Mouse (Mus musculus) E14TG2a.4 (cell line): ENCODE measurements around the gene Npr1.

Experiments used
- H3K27me3 ChIP-seq: 2 replicates; pipeline ENCODE4 v1.6.1; 2014; ENCODE audit warnings: low read length, control low read depth; ENCODE audit not compliant: insufficient read depth
- H3K36me3 ChIP-seq: 2 replicates; pipeline ENCODE4 v1.6.1; 2014; ENCODE audit warnings: low read length, control low read depth; ENCODE audit not compliant: insufficient read depth
- H3K4me1 ChIP-seq: replicated peaks from 2 replicates; pipeline ENCODE4 v1.6.1; 2014; ENCODE audit warnings: low read depth, low read length, control low read depth
- H3K4me3 ChIP-seq: replicated peaks from 2 replicates; pipeline ENCODE4 v1.5.1; 2014; ENCODE audit warnings: mild to moderate bottlenecking, low read length
- H3K9me3 ChIP-seq: 2 replicates; pipeline ENCODE4 v1.6.1; 2014; ENCODE audit warnings: low read length, control low read depth
- CTCF ChIP-seq: conservative IDR thresholded peaks from 2 replicates; pipeline ENCODE4 v1.5.1; 2014; ENCODE audit warnings: low read length
- NANOG ChIP-seq: IDR thresholded peaks from 2 replicates; pipeline ENCODE4 v1.6.1; 2014; ENCODE audit warnings: borderline replicate concordance, low read length, mixed read lengths
- POU5F1 ChIP-seq: IDR thresholded peaks from 2 replicates; pipeline ENCODE4 v1.6.1; 2014; ENCODE audit warnings: low read length, borderline replicate concordance

Gene Npr1

GRCm38 (mm10) chr3:90491350-90491749 lies 25.7 kb upstream of the Npr1 start:
- Histone ChIP-seq H3K27me3 (no peaks in the 10 kb centered on the region), H3K4me1 (peaks cover 29% of the 10 kb centered on the region), H3K4me3 (no peak overlapping the region), H3K9me3 (no peaks in the 10 kb centered on the region), H3K36me3 (peaks cover 58% of the 10 kb centered on the region)
- TF ChIP-seq CTCF (peak; percentile 1; the same call in 1 of the 2 replicates), NANOG (no peak)

GRCm38 (mm10) chr3:90490696-90491256 lies 25.1 kb upstream of the Npr1 start, which contains the start of gene Snapin:
TSS of gene Snapin (minus strand) at chr3:90491033.
- H3K4me1 ChIP-seq: peaks cover 29% of the 10 kb centered on the region
- peaks cover 58% of the 10 kb centered on the region for H3K36me3 ChIP-seq
- no peaks in the 10 kb centered on the region for H3K9me3 ChIP-seq
- H3K4me3 ChIP-seq: peak within 1 kb of the TSS; percentile 91
- no peak for TF ChIP-seq POU5F1
- TF ChIP-seq CTCF: peak; percentile 32
- TF ChIP-seq NANOG: no peak
- no peaks in the 10 kb centered on the region for H3K27me3 ChIP-seq

DNA sequence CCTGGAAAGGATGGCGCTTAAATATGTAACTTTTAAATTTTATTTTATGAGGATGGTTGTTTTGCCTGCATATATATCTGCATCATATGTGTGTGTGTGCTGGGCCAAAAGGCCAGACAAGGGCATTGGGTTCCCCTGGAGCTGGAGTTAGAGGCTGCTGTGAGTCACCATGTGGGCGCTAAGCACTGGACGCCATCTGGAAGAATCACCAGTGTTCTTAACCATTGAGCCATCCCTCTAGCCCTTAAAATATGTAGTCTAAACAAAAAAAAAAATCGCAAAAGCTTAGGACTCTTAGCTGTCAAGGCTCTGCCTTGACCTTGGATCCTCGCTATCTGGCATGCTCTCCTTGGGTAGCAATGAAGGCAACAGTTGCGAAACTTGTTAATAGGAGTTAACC lies 22.9 kb upstream of the Npr1 start:
- Histone ChIP-seq H3K9me3 (no peaks in the 10 kb centered on the region), H3K4me3 (no peak overlapping the region), H3K27me3 (no peaks in the 10 kb centered on the region), H3K4me1 (peaks cover 20% of the 10 kb centered on the region), H3K36me3 (peaks cover 64% of the 10 kb centered on the region)
- TF ChIP-seq NANOG (no peak), CTCF (no peak), POU5F1 (no peak)

- peaks cover 20% of the 10 kb centered on the region for H3K4me1 ChIP-seq
- TF ChIP-seq NANOG (no peak), CTCF (no peak), POU5F1 (no peak)
- peaks cover 80% of the 10 kb centered on the region for H3K36me3 ChIP-seq
- no peaks in the 10 kb centered on the region for H3K27me3 ChIP-seq
- H3K4me3 ChIP-seq: no peak overlapping the region
- no peaks in the 10 kb centered on the region for H3K9me3 ChIP-seq
Observed at GRCm38 (mm10) chr3:90486998-90487397, 21.3 kb upstream of the Npr1 start.

DNA sequence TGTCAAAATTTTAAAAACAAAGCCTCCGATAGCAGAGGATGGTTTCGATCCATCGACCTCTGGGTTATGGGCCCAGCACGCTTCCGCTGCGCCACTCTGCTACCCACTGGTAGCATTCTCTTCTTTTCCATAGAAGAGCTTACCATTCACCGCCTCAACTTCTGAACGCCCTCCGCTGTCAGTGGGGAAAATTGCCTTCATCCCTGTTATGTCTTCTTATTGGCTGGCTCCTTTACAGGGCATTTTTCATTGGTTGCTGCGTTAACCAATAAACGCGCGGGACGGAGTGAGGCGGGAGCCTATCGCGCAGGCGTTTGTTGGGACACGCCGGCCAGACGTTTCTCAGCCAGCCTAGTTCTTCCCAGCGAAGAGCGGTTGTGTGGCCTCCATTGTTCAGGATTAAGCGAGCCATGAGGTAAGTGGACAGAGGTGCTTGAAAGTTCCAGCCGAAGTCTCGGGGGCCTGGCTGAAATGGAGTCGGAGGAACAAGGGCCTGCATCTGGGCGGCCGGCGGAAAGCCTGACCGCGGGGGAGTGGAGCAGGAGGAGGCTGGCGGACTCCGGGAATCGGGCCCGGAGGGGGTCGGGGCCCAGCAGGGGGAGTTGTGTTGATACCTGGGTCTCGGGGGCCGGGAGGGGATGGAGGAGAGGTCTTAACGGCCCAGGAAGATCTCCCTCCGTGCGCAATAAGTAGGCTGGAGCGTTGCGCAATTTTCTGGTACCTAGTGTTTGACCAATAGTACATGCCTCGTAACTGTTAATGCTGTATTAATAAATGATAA lies 10.4 kb upstream of the Npr1 start, which contains the start of gene Ilf2:
Gene Ilf2, plus strand, starts transcription at position 296 of the 781 bp plus-strand sequence.
- Histone ChIP-seq H3K4me3 (peak within 1 kb of the TSS; percentile 95), H3K4me1 (peaks cover 29% of the 10 kb centered on the region), H3K9me3 (no peaks in the 10 kb centered on the region), H3K27me3 (no peaks in the 10 kb centered on the region), H3K36me3 (peaks cover 40% of the 10 kb centered on the region)
- TF ChIP-seq NANOG: no peak
- no peak for TF ChIP-seq POU5F1
- TF ChIP-seq CTCF: no peak

- H3K9me3 ChIP-seq: no peaks in the 10 kb centered on the region
- no peaks in the 10 kb centered on the region for H3K27me3 ChIP-seq
- no peak for TF ChIP-seq CTCF
- no peak for TF ChIP-seq NANOG
- TF ChIP-seq POU5F1: no peak
- H3K4me3 ChIP-seq: peak overlapping the region; percentile 66
- H3K36me3 ChIP-seq: peaks cover 33% of the 10 kb centered on the region
- peaks cover 29% of the 10 kb centered on the region for H3K4me1 ChIP-seq
Observed at GRCm38 (mm10) chr3:90475151-90475830, 9.6 kb upstream of the Npr1 start.

DNA sequence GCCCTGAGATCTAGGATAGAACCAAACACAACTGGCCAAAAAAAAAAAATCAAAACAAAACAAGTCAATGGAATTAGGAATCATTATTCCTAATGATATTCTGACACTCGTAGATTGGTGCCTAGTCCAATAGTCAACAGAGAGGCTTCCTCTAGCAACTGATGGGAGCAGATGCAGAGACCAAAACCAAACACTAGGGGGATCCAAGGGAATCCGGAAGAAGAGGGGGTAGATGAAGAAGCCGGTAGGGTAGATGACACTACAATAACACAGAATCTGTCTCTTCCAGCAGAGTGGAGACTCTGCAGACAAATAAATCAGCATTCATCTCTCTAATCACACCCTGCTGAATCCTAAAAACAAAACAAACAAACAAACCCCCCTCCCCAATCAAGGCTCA lies 6.5 kb upstream of the Npr1 start:
- TF ChIP-seq NANOG (no peak), CTCF (peak; percentile 84)
- Histone ChIP-seq H3K4me1 (peaks cover 17% of the 10 kb centered on the region), H3K27me3 (peaks cover 4% of the 10 kb centered on the region), H3K36me3 (peaks cover 2% of the 10 kb centered on the region), H3K4me3 (no peak overlapping the region), H3K9me3 (no peaks in the 10 kb centered on the region)

DNA sequence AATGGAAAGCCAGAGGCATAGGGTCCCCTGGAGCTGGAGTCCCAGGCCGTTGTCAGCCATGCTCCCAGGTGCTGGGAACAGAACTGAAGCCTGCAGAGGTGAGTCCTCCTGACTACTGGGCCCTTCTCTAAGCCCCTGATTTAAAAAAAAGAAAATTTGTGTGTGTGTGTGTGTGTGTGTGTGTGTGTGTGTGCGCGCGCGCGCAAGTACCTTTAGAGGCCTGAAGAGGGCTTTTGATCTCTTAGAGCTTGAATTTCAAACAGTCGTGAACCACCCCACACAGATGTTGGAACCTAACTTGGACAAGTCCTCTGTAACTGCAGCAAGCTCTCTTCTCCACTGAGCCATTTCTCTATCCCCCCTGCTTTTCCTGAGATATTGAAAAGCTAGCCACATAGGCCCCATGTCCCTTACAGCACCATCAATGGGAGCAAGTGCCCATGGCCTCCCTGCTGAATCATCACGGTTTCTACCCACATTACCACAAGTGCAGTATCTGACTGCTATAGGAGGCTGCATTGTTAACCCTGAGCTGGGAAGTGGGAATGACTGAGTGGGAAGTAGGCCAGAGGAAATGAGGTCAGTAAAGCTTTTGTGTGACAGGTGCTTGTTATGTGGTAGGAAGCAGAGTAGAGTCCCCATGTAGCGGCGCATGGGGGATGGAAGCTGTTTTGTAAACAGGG lies 2.1 kb upstream of the Npr1 start:
- H3K4me1 ChIP-seq: peaks cover 22% of the 10 kb centered on the region
- H3K4me3 ChIP-seq: no peak overlapping the region
- H3K9me3 ChIP-seq: no peaks in the 10 kb centered on the region
- H3K36me3 ChIP-seq: no peaks in the 10 kb centered on the region
- TF ChIP-seq CTCF (0 out of 2 replicates have a peak, but pooled peaks have one; percentile 15), NANOG (no peak)
- H3K27me3 ChIP-seq: peaks cover 43% of the 10 kb centered on the region
